Mouse (Mus musculus) intestine, embryonic 14.5 days (tissue): ENCODE measurements around the gene Rcan2. TPM values are rescaled to one million over a fixed set of nuclear protein-coding genes. Genes with fewer than 3 reads are reported as not detected.

Experiments
- ATAC-seq: fragments of 200-750 bp; cut with Nextera tagmentation; replicated peaks from 2 replicates; pipeline ENCODE4 v1.8.0; 2017; ENCODE audit warnings: low read depth, moderate number of reproducible peaks, moderate TSS enrichment, moderate library complexity; ENCODE audit not compliant: low FRiP score, low TSS enrichment
- DNase-seq: peaks from one replicate; pipeline ENCODE4 v3.0.0-alpha.2; 2018; ENCODE audit warnings: low spot score
- H3K27ac ChIP-seq: fragments of 300-500 bp; sonication (generic); 2 replicates; pipeline ENCODE4 v1.5.1; 2014; ENCODE audit warnings: low read depth, mild to moderate bottlenecking, control low read depth
- H3K27me3 ChIP-seq: fragments of 300-500 bp; sonication (generic); replicated peaks from 2 replicates; pipeline ENCODE4 v1.6.1; 2014; ENCODE audit warnings: low read length, control low read depth; ENCODE audit not compliant: control insufficient read depth, insufficient read depth
- H3K36me3 ChIP-seq: fragments of 300-500 bp; sonication (generic); 2 replicates; pipeline ENCODE4 v1.6.1; 2014; ENCODE audit warnings: low read length, control low read depth; ENCODE audit not compliant: control insufficient read depth, insufficient read depth
- H3K4me1 ChIP-seq: fragments of 300-500 bp; sonication (generic); replicated peaks from 2 replicates; pipeline ENCODE4 v1.6.1; 2014; ENCODE audit warnings: low read length, control low read depth, mixed read lengths; ENCODE audit not compliant: control insufficient read depth, insufficient read depth
- H3K4me2 ChIP-seq: fragments of 300-500 bp; sonication (generic); 2 replicates; pipeline ENCODE4 v1.6.1; 2014; ENCODE audit warnings: low read length
- H3K4me3 ChIP-seq: fragments of 300-500 bp; sonication (generic); 2 replicates; pipeline ENCODE4 v1.5.1; 2014; ENCODE audit warnings: low read depth, low read length, control low read depth, mixed read lengths
- H3K9ac ChIP-seq: fragments of 300-500 bp; sonication (generic); 2 replicates; pipeline ENCODE4 v1.6.1; 2014; ENCODE audit warnings: mild to moderate bottlenecking, low read length
- H3K9me3 ChIP-seq: fragments of 300-500 bp; sonication (generic); 2 replicates; pipeline ENCODE4 v1.6.1; 2016; ENCODE audit warnings: low read length, control low read depth; ENCODE audit not compliant: control insufficient read depth
- WGBS: fragments of 180-500 bp; shearing (Covaris S2); extraction: QIAGEN DNeasy Blood & Tissue Kit; methylation state at CpG from one replicate; pipeline ENCODE4 v1.1.7; 2014; 5-methylcytosine and 5-hydroxymethylcytosine counted together
- polyA plus RNA-seq: library from polyadenylated mRNA; unstranded; fragments of >200 nt; fragmentation: Nextera tagmentation; extraction: Ambion mirVana; gene quantifications from 2 replicates; pipeline ENCODE4 v1.2.1, GENCODE M21; 2014

The Rcan2 gene
- polyA plus RNA-seq, 1 experiment from 2014 or later, result 7.1 TPM

GRCm38 (mm10) chr17:44042301-44042700 lies 241.2 kb downstream of the Rcan2 start:
- H3K9ac ChIP-seq, result no peak overlapping the region
- no peaks in the 10 kb centered on the region for H3K27me3 ChIP-seq
- no peak overlapping the region for H3K4me2 ChIP-seq
- no peaks in the 10 kb centered on the region for H3K9me3 ChIP-seq
- 69% methylated on average over 2 of the region's 2 CpGs for WGBS
- DNase-seq, result no peak
- ATAC-seq, result no peak
- no peaks in the 10 kb centered on the region for H3K36me3 ChIP-seq
- H3K4me1 ChIP-seq, result no peaks in the 10 kb centered on the region
- H3K27ac ChIP-seq, result no peak overlapping the region
- no peak overlapping the region for H3K4me3 ChIP-seq

GRCm38 (mm10) chr17:44042861-44043260 lies 241.7 kb downstream of the Rcan2 start:
- Histone ChIP-seq H3K9me3 (no peaks in the 10 kb centered on the region), H3K36me3 (no peaks in the 10 kb centered on the region), H3K27me3 (no peaks in the 10 kb centered on the region), H3K4me3 (no peak overlapping the region), H3K9ac (no peak overlapping the region), H3K27ac (no peak overlapping the region), H3K4me2 (no peak overlapping the region), H3K4me1 (no peaks in the 10 kb centered on the region)
- 83% methylated on average over 8 of the region's 8 CpGs for WGBS
- ATAC-seq (no peak), DNase-seq (no peak)

GRCm38 (mm10) chr17:44053427-44053826 lies 252.3 kb downstream of the Rcan2 start:
- DNase-seq, result no peak
- Histone ChIP-seq H3K4me1 (no peaks in the 10 kb centered on the region), H3K9me3 (no peaks in the 10 kb centered on the region), H3K9ac (no peak overlapping the region), H3K36me3 (no peaks in the 10 kb centered on the region), H3K4me2 (no peak overlapping the region), H3K27me3 (no peaks in the 10 kb centered on the region), H3K4me3 (no peak overlapping the region), H3K27ac (no peak overlapping the region)
- 71% methylated on average over 4 of the region's 4 CpGs for WGBS
- no peak for ATAC-seq

GRCm38 (mm10) chr17:44057123-44057522 lies 256.0 kb downstream of the Rcan2 start:
- 87% methylated on average over 1 of the region's 1 CpGs for WGBS
- Histone ChIP-seq H3K9ac (no peak overlapping the region), H3K4me2 (no peak overlapping the region), H3K27ac (no peak overlapping the region), H3K9me3 (no peaks in the 10 kb centered on the region), H3K27me3 (no peaks in the 10 kb centered on the region), H3K4me1 (no peaks in the 10 kb centered on the region), H3K4me3 (no peak overlapping the region), H3K36me3 (no peaks in the 10 kb centered on the region)
- DNase-seq (no peak), ATAC-seq (no peak)

GRCm38 (mm10) chr17:44058145-44058544 lies 257.0 kb downstream of the Rcan2 start:
- Histone ChIP-seq H3K4me2 (no peak overlapping the region), H3K27ac (no peak overlapping the region), H3K36me3 (no peaks in the 10 kb centered on the region), H3K4me3 (no peak overlapping the region), H3K9ac (no peak overlapping the region), H3K27me3 (no peaks in the 10 kb centered on the region), H3K9me3 (no peaks in the 10 kb centered on the region), H3K4me1 (no peaks in the 10 kb centered on the region)
- DNase-seq (no peak), ATAC-seq (no peak)

- Histone ChIP-seq H3K9me3 (no peaks in the 10 kb centered on the region), H3K9ac (no peak overlapping the region), H3K4me1 (no peaks in the 10 kb centered on the region), H3K27me3 (no peaks in the 10 kb centered on the region), H3K4me2 (no peak overlapping the region), H3K27ac (no peak overlapping the region), H3K4me3 (no peak overlapping the region), H3K36me3 (no peaks in the 10 kb centered on the region)
- ATAC-seq (no peak), DNase-seq (no peak)
- WGBS, result 95% methylated on average over 1 of the region's 1 CpGs
These were observed 259.6 kb downstream of the Rcan2 start for GRCm38 (mm10) chr17:44060781-44061180.

GRCm38 (mm10) chr17:44061289-44061890 lies 260.2 kb downstream of the Rcan2 start:
- Histone ChIP-seq H3K9me3 (no peaks in the 10 kb centered on the region), H3K4me1 (no peaks in the 10 kb centered on the region), H3K27me3 (no peaks in the 10 kb centered on the region), H3K27ac (no peak overlapping the region), H3K4me3 (no peak overlapping the region), H3K4me2 (no peak overlapping the region), H3K9ac (no peak overlapping the region), H3K36me3 (no peaks in the 10 kb centered on the region)
- DNase-seq, result no peak
- 72% methylated on average over 5 of the region's 5 CpGs for WGBS
- no peak for ATAC-seq

- H3K36me3 ChIP-seq, result no peaks in the 10 kb centered on the region
- no peak overlapping the region for H3K27ac ChIP-seq
- DNase-seq (no peak), ATAC-seq (no peak)
- no peaks in the 10 kb centered on the region for H3K27me3 ChIP-seq
- no peak overlapping the region for H3K4me2 ChIP-seq
- WGBS, result 70% methylated on average over 6 of the region's 6 CpGs
- no peak overlapping the region for H3K4me3 ChIP-seq
- H3K4me1 ChIP-seq, result no peaks in the 10 kb centered on the region
- H3K9me3 ChIP-seq, result no peaks in the 10 kb centered on the region
- no peak overlapping the region for H3K9ac ChIP-seq
These were observed 267.7 kb downstream of the Rcan2 start for GRCm38 (mm10) chr17:44068876-44069275.

- ATAC-seq (no peak), DNase-seq (no peak)
- Histone ChIP-seq H3K4me3 (no peak overlapping the region), H3K27ac (no peak overlapping the region), H3K4me1 (no peaks in the 10 kb centered on the region), H3K4me2 (no peak overlapping the region), H3K9me3 (no peaks in the 10 kb centered on the region), H3K36me3 (no peaks in the 10 kb centered on the region), H3K9ac (no peak overlapping the region), H3K27me3 (no peaks in the 10 kb centered on the region)
These were observed 270.5 kb downstream of the Rcan2 start for GRCm38 (mm10) chr17:44071680-44072079.
